Mouse (Mus musculus): ENCODE measurements around the gene Cldn5.

Gene Cldn5

GRCm38 (mm10) chr16:18776556-18777100, at the start of gene Cldn5:
TSS of gene Cldn5 (plus strand) at chr16:18776847.
- no peak for DNase-seq (ENCODE audit: low spot score)

- no peak for DNase-seq (ENCODE audit: low spot score)
Measured at GRCm38 (mm10) chr16:18727536-18728499, 48.8 kb upstream of the Cldn5 start.

- DNase-seq (ENCODE audit: low spot score): no peak
Measured at GRCm38 (mm10) chr16:18729185-18729584, 47.5 kb upstream of the Cldn5 start.

DNA sequence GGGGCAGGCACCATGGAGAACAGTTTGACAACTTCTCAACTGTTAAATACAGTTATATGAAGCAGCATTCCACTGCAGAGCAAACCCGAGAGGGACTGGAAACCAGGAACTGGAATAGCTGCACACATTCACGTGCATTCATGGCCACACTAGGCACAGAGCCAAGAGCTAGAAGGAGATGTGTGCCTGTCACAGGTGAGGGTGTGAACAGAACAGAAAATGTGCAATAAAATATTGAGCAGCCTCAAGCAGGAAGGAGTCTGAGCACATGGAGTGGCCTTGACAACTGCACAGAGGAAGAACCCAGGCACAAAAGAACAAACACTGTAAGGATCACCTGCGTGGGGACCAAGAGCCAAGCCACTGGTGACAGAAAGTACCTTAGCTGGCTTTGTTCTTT, 46.0 kb upstream of the Cldn5 start:
- DNase-seq (ENCODE audit: low spot score): no peak

DNA sequence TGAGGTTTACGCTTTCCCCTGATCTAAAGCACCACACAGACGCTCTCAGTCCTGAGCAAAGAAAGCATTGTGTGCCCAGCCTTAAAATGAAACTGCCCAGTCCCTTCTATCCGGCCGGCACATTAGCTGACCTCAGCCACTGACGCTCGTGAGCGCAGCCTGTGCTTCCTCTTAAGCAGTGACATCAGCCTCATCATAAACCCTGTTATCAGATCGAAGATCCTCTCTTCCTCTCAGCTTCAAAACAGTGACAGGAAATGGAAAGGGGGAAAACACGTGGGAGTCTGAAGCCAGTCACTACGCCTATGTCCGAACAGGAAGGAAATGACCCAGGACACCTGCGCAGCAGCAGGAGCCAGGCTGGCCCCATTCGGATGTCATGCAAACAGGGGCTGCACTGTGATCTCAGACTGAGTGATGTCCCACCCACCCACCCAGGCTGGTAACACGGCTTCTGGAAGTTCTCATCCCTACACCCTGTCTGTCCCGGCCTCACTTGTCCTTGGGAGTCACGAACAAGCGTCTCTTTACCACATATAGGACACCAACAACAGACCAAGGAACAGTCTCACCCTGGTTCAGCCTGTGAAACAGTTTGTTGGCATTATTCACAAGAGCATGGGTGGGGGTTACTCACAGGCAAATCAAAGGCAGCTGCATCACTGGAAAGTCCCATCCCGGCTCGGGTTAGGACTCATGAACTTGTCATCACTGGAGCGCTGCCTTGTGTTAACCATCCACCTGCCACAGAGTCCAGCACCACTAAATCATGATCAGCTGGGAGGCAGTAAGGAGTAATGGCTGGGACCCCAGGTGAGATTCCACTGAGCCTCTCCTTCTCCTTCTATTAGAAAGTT, 43.3 kb upstream of the Cldn5 start:
- DNase-seq (ENCODE audit: low spot score): no peak

DNA sequence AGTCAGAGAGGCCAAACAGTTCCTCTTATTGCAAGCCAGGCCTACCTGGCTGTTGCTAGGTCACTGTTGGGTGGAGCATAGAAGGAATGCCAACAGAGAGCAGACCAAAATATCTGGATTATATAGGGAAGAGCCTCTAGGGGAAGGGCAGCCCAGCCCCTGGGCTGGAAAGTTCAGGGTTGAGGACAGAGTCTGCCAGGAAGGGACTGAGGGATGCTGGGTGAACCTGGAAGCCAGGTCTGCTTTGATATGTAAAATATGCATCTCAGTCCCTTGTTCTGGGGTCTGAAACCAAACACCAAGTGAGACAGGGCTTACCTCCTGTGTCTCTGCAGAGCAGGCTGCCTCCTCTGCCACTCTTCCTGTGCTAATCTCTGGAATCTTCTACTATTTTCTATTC, 38.3 kb upstream of the Cldn5 start:
- DNase-seq (ENCODE audit: low spot score): no peak

- DNase-seq (ENCODE audit: low spot score): no peak
Measured at GRCm38 (mm10) chr16:18746268-18747122, 30.2 kb upstream of the Cldn5 start.

DNA sequence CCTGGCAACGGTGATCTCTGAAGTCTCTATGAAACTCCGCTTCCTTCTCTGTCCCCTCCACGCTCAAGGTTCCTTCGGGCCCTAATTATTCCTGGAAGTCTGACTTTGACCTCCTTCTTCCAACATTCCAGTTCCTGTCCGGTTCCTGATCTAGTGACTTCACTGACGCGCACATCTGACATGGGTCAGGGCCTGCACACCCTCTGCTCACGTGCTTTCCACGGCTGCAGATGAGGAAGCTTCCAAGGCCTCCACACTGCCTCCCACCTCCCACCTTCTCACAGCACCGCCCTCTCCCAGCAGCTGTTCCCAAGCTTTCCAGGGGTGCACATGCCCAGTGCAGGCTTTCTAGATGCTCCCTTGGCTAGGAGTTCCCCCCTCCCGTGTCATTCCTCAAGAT, 25.5 kb upstream of the Cldn5 start:
- no peak for DNase-seq (ENCODE audit: low spot score)

DNA sequence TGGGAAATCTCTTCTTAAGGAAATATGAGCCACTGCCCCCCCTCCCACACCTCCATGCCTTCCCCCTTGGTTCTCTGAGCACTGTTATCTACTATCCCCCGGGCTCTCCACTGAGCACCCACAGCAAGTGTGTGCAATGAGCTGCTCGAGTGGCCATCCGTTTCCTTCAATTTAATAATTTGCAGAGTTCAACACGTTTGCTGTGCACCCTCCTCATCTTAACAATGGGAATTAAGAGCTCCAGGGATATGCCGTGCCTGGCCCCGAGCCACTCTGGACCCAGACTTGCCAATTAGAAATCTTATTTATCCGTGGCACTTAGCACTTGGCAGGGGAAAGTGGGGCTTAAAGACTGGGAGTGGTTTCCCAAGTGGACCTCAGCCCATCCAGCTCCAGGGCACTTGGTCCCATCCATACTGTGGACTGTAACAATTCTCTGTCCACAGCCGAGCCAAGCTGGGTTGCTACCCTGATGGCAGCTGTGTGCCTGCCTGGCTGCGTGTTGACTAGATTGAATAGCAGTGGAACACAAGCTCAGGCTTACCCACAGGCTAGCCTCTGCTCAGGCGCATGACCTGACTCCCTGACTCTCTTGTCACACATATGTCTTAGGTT, 24.7 kb upstream of the Cldn5 start:
- DNase-seq (ENCODE audit: low spot score): no peak

DNA sequence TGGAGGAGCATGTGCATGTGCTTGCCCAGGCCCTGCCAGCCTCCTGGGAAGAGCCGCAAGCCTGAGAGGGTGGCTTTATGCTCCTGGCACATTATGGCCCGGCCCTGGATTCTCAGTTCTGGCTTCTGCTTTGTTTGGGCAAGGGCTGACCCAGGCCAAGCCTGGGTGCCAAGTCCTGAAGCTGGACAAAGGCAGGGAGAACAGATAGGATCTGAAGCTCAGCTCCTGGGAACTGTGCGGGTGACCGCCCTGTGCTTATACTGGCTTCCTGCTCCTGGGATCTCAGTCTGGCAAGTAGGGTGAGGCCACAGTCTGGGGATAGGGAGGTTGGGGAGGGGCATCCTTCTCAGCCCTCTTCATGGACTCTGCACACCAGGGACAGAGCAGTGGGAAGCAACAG, 14.9 kb upstream of the Cldn5 start:
- DNase-seq (ENCODE audit: low spot score): no peak

GRCm38 (mm10) chr16:18762960-18763359, 13.7 kb upstream of the Cldn5 start:
- no peak for DNase-seq (ENCODE audit: low spot score)

DNA sequence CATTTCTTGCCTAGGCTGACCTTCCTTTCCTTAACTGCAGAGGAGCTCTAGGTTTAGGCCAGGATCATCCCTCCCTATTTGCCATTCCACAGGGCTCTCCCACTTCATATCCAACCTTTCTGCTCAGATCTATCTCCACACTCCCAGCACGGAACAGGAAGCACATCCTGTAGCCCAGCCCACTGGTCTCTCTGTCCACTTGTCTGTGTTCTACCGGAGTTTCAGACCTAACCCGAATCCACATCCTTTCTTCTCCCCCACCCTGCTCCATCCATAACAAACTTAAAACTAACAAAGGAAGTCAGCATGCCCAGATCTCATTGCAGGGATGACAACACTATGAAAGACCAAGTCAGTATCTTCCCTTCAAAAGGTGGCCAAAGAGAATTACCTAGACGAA, 10.3 kb upstream of the Cldn5 start:
- DNase-seq (ENCODE audit: low spot score): no peak

GRCm38 (mm10) chr16:18769501-18769900, 7.1 kb upstream of the Cldn5 start:
- no peak for DNase-seq (ENCODE audit: low spot score)

- no peak for DNase-seq (ENCODE audit: low spot score)
Measured at GRCm38 (mm10) chr16:18773936-18774335, 2.7 kb upstream of the Cldn5 start.

GRCm38 (mm10) chr16:18775621-18776555, 759 bp upstream of the Cldn5 start:
- DNase-seq (ENCODE audit: low spot score): no peak

GRCm38 (mm10) chr16:18777101-18778080, 744 bp downstream of the Cldn5 start:
- no peak for DNase-seq (ENCODE audit: low spot score)

- DNase-seq (ENCODE audit: low spot score): no peak
Measured at GRCm38 (mm10) chr16:18778461-18778860, 1.8 kb downstream of the Cldn5 start.

DNA sequence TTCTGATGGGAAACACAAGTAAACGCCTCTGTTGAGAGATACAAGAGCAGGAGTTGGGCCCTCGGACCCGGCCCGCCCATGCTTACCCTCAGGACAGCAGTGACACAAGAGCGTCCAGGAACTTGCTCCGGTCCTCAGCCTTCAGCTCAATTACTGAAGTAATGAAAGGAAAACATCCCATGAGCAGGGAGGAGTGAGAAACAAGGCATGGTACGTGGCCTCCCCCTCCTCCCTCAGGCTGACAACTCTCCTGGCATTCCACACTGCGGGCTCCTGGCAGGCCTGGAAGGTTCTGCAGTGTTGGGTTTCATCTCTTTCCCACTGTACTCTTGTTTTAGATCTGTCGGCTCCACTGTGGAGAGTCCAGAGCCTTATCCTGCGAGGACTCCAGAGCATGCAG, 5.2 kb downstream of the Cldn5 start:
- no peak for DNase-seq (ENCODE audit: low spot score)

- no peak for DNase-seq (ENCODE audit: low spot score)
Measured at GRCm38 (mm10) chr16:18785025-18785424, 8.4 kb downstream of the Cldn5 start.

Measured in testis, postnatal 10 days (tissue).